Mouse (Mus musculus) Patski (cell line): ENCODE results near the gene Arhgap25. TPM values are rescaled to one million over a fixed set of nuclear protein-coding genes. Genes with fewer than 3 reads are reported as not detected.
A peak's percentile ranks its signal among the peaks of the same experiment; 100 is the strongest.

Source experiments
- ATAC-seq: fragments of 100-300 bp; one replicate; pipeline ENCODE4 v1.8.0; 2021
- CTCF ChIA-PET: fragments of 350-600 bp; sonication (Branson Sonifier 250); formaldehyde crosslinking; loops from one replicate; lab custom pipeline; 2022; ENCODE audit warnings: inconsistent platforms; lab: Charles Lee
- POLR2A ChIA-PET: fragments of 350-600 bp; sonication (Branson Sonifier 250); formaldehyde crosslinking; loops from one replicate; lab custom pipeline; 2022; ENCODE audit warnings: antibody characterized with exemption, inconsistent platforms; lab: Charles Lee
- DNase-seq: peaks from one replicate; pipeline ENCODE4 v3.0.0-alpha.2; 2011; ENCODE audit warnings: low read depth, low spot score
- H3K27me3 ChIP-seq: fragments of 371-371 bp; one replicate; pipeline ENCODE4 v1.5.1; 2021
- CTCF ChIP-seq: fragments of 100-300 bp; IDR thresholded peaks from one replicate; pipeline ENCODE4 v1.5.1; 2021
- in situ Hi-C: fragments of 300-500 bp; cut with MboI; formaldehyde crosslinking; loops from 3 replicates; pipeline ENCODE4 v1.11.1; 2018; ENCODE audit warnings: low pct_unique_long_range_greater_than_20kb, mixed read lengths
- polyA plus RNA-seq: library from polyadenylated mRNA; unstranded; gene quantifications from one replicate; pipeline ENCODE4 v1.2.3, GENCODE M21; 2021

The Arhgap25 gene
- polyA plus RNA-seq, 1 experiment from 2014 or later: 0.03 TPM

- POLR2A ChIA-PET: no interaction called here
- no peak for ATAC-seq
These were observed 20.7 kb upstream of the Arhgap25 start for GRCm38 (mm10) chr6:87553724-87554123.

GRCm38 (mm10) chr6:87552054-87552807 lies 19.2 kb upstream of the Arhgap25 start:
- ChIA-PET CTCF (interaction anchor here (1.0 to 1.1 kb wide), 2 partner anchors 33 to 49 kb away, joined by 3 read pairs; no protein-coding TSS in a partner anchor), POLR2A (no interaction called here)
- DNase-seq (no peak), ATAC-seq (no peak)
- no peaks in the 10 kb centered on the region for H3K27me3 ChIP-seq
- peak; percentile 46 for TF ChIP-seq CTCF
- in situ Hi-C loops: loop anchor here (10.0 kb wide), 1 partner anchor 113 kb away; no protein-coding TSS in a partner anchor

More at GRCm38 (mm10) chr6:87553724-87554123, 20.7 kb upstream of the Arhgap25 start:
- in situ Hi-C loops: loop anchor here (10.0 kb wide), 1 partner anchor 111 kb away; no protein-coding TSS in a partner anchor
- DNase-seq: no peak
- H3K27me3 ChIP-seq: no peaks in the 10 kb centered on the region
- CTCF ChIA-PET: interaction anchor here (0.7 to 1.5 kb wide), 2 partner anchors 9 to 33 kb away, joined by 3 to 5 read pairs; no protein-coding TSS in a partner anchor
- no peak for TF ChIP-seq CTCF

- no peak for DNase-seq
- TF ChIP-seq CTCF: no peak
- ATAC-seq: no peak
- H3K27me3 ChIP-seq: no peaks in the 10 kb centered on the region
- ChIA-PET POLR2A (no interaction called here), CTCF (no interaction called here)
- in situ Hi-C loops: no loop called here
These were observed 14.8 kb upstream of the Arhgap25 start for GRCm38 (mm10) chr6:87547836-87548235.

- TF ChIP-seq CTCF: no peak
- DNase-seq (no peak), ATAC-seq (no peak)
- in situ Hi-C loops: no loop called here
- ChIA-PET POLR2A (no interaction called here), CTCF (no interaction called here)
- H3K27me3 ChIP-seq: no peaks in the 10 kb centered on the region
These were observed 14.4 kb upstream of the Arhgap25 start for GRCm38 (mm10) chr6:87547431-87547830.

- in situ Hi-C loops: no loop called here
- no peaks in the 10 kb centered on the region for H3K27me3 ChIP-seq
- ChIA-PET CTCF (interaction anchor here (1.6 kb wide), 1 partner anchor 8 kb away, joined by 5 read pairs; no protein-coding TSS in a partner anchor), POLR2A (no interaction called here)
- no peak for DNase-seq
- ATAC-seq: no peak
- no peak for TF ChIP-seq CTCF
These were observed 12.5 kb upstream of the Arhgap25 start for GRCm38 (mm10) chr6:87545331-87546217.

GRCm38 (mm10) chr6:87542027-87542426 lies 9.0 kb upstream of the Arhgap25 start:
- TF ChIP-seq CTCF: no peak
- no peak for DNase-seq
- ChIA-PET POLR2A (no interaction called here), CTCF (interaction anchor here (1.0 kb wide), 1 partner anchor 9 kb away, joined by 3 read pairs; no protein-coding TSS in a partner anchor)
- H3K27me3 ChIP-seq: no peaks in the 10 kb centered on the region
- in situ Hi-C loops: no loop called here
- ATAC-seq: no peak

GRCm38 (mm10) chr6:87541171-87541571 lies 8.1 kb upstream of the Arhgap25 start:
- TF ChIP-seq CTCF: no peak
- ATAC-seq (no peak), DNase-seq (no peak)
- in situ Hi-C loops: no loop called here
- ChIA-PET CTCF (no interaction called here), POLR2A (no interaction called here)
- no peaks in the 10 kb centered on the region for H3K27me3 ChIP-seq

GRCm38 (mm10) chr6:87538376-87539270 lies 5.6 kb upstream of the Arhgap25 start:
- in situ Hi-C loops: no loop called here
- POLR2A ChIA-PET: no interaction called here
- no peaks in the 10 kb centered on the region for H3K27me3 ChIP-seq
- ATAC-seq (no peak), DNase-seq (peak; percentile 35)
- no peak for TF ChIP-seq CTCF
- CTCF ChIA-PET: no interaction called here

GRCm38 (mm10) chr6:87537678-87538077 lies 4.6 kb upstream of the Arhgap25 start:
- in situ Hi-C loops: no loop called here
- TF ChIP-seq CTCF: no peak
- H3K27me3 ChIP-seq: no peaks in the 10 kb centered on the region
- CTCF ChIA-PET: no interaction called here
- ATAC-seq (no peak), DNase-seq (no peak)
- POLR2A ChIA-PET: no interaction called here

- ChIA-PET POLR2A (no interaction called here), CTCF (no interaction called here)
- in situ Hi-C loops: no loop called here
- no peak for ATAC-seq
- TF ChIP-seq CTCF: no peak
- DNase-seq: no peak
- H3K27me3 ChIP-seq: no peaks in the 10 kb centered on the region
These were observed 3.2 kb upstream of the Arhgap25 start for GRCm38 (mm10) chr6:87536270-87536669.
